Mouse (Mus musculus) mouse trophoblast stem cell (cell line): ENCODE measurements around the gene Igfn1.

Source experiments
- in situ Hi-C, 2 experiments: fragments of 300-500 bp; cut with MseI, MboI; formaldehyde crosslinking; loops; 2 replicates in 1 of 2; 3 replicates in 1 of 2; pipeline ENCODE4 v1.15.1; 2025

Igfn1 gene

DNA sequence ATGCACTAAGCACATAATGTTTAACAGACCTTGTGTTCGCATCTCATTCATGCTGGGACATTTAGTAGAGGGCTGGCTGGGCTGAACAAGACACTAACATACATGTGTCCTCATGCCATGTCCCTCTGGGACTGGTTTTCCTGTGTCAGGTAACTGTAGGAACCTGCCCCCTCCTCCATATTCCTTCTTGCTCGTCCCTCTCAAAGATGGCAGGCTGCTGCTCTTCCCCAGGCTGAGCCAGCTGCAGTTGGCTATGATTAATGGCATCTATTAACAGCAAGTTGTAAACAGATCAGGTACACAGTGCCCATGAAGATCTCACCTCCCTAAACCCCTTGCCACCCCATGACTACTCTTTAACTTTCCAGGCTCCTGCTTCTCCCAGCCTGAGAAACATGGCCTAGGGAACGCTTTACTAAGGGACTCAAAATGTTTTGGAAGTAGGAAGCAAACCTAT, at the start of gene Igfn1:
TSS of gene Igfn1 (minus strand) at position 51 of the 457 bp plus-strand sequence.
- in situ Hi-C loops: no loop called here

DNA sequence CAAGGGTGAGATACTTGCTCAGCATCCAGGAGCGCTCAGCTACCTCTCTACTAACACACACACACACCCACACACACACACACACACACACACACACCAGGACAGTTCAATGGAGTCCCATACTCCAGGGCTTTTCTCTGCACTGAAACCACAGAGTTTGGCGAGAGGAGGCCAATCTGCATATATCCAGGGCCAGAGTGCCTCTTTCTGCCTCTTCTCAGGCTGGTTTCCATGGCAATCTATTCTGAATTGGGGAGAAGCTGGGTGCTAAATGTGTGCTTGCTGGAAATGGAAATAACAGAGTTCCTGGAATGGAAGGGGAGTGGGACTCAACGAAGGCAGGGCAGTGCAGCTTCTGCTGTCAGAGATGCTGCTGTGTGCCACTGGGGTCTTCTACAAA, 49.6 kb upstream of the Igfn1 start:
- in situ Hi-C loops: no loop called here

DNA sequence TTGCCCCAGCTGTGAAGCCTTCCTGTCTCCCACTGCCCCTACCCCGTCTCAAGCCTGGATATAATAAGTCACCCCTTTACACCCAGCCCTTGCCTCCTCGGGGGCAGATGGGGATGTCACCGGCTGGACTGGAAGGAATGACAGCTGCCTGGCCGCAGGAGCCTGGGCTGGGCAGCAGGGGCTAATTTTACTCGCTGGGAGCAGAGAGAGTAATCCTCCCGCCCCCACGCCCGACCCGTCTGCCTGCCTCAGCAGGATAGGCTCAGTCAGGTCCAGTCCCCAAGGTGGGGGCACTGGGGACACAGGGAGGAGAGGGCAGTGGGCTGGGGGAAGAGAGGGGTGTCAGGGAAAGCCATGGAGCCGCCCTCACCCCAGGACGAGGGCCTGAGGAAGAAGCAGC, 46.4 kb upstream of the Igfn1 start, which contains the start of gene Cacna1s:
TSS of gene Cacna1s (plus strand) at position 204 of the 400 bp plus-strand sequence.
- in situ Hi-C loops: no loop called here

DNA sequence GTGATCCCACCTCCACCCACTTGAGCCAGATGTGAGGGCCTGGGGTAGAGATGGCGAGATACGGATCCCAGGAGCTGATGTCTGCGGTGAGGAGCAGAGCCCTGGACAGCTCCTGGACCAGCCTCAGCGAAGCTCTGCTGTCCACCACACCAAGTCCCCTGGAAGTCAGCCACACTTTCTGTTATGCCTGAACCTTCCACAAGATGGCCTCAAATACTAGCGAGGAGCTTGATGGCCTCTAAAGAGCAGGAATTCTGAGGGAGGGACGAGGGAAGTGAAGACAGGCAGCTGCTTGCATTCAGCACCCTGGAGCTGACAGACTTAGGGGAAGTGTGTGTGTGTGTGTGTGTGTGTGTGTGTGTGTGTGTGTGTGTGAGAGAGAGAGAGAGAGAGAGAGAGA, 45.3 kb upstream of the Igfn1 start:
- in situ Hi-C loops: no loop called here

DNA sequence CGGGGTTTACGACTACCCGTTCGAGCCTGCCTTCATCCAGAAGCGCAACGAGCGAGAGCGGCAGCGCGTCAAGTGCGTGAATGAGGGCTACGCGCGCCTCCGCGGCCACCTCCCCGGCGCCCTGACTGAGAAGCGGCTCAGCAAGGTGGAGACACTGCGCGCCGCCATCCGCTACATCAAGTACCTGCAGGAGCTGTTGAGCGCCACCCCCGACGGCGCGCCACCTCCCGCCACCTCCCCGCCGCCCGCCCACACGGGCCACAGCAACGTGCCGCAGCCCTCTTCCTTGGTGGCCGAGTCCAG, 44.8 kb upstream of the Igfn1 start:
- in situ Hi-C loops: no loop called here

DNA sequence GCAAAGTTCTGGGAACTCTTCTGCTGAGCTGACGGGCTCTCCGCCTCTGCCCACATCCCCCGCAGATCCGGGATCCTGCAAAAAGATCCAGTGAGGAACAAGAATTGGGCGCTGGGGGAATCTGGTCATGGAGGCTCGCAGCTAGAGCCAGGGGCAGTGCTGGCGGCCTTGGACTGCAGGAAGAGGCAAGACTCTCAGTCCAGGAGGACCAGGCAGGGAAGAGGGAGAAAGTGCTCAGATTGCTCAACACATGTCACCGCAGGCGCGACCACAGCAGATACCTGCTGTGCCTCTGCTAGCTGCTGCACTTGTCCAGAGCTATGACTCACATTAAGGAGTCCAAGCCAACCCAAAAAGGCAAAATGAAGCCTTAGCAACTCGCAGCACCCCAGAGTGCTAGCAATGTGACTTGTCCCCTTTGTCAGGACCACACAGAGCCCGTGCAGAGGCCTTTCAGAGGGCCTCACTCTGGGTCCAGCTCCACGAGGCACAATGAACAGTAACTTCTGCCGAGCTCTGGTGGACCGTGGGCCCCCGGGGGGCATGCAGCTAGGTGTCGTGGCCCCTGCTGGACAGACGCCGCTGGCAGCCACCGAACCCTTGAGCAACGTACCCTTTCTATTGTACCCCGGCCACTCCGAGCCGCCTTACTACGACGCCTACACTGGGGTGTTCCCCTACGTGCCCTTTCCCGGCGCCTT, 44.3 kb upstream of the Igfn1 start, which contains the start of gene Ascl5:
TSS of gene Ascl5 (plus strand) at position 493 of the 701 bp plus-strand sequence.
- in situ Hi-C loops: no loop called here

DNA sequence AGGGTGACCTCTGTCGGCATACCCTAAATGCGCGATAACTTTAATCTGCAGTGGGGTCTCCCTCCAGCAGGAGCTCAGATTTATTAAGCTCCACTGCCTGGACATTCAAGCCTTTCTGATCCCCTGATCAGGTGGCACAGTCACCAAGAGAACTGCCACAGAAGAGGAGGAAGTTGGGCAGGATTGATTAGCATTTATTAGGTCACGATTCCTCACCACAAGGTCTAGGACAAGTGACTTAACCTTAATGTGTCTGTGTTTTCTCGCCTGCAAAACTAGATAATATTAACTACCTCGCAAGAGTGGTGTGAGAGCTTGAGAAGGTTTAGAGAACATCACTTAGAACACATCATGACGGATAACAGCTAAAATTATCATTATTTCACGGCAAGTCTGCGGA, 41.8 kb upstream of the Igfn1 start:
- in situ Hi-C loops: no loop called here

DNA sequence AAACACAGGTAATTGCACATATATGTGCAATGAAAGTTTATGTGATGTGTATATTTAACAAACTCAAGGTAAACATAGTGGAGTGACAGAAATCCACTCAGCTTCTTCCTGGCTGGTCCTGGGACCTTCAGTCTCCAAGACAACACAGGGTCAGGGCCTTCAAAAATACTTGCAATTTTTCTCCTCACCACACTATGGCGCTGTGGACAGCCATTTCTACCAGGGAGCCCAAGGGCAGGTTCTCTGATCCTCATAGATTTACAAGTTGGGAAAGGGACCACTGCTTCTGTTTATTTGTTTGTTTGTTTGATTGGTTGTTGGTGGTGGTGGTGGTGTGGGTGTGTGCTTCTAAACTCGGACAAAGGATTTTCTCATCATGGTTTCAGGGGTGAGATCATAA, 41.3 kb upstream of the Igfn1 start:
- in situ Hi-C loops: no loop called here

DNA sequence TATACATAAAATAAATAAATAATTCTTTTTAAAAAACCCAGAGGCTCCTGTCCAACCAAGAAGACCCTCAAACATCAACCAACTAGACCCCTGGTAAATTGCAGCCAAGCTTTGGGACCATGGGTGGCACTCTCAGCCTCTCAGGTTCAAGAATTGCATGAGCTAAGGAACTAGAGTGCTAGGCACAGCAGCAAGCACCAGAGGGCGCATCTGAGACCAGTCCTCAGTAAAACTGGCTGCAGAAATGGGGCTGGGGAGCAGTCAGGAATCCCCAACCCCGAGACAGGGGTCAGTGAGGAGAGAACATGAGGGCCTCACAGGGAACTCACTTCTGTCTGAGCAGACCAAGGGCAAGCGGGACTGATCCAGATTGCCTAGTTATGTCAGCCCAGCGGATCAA, 39.6 kb upstream of the Igfn1 start:
- in situ Hi-C loops: no loop called here

DNA sequence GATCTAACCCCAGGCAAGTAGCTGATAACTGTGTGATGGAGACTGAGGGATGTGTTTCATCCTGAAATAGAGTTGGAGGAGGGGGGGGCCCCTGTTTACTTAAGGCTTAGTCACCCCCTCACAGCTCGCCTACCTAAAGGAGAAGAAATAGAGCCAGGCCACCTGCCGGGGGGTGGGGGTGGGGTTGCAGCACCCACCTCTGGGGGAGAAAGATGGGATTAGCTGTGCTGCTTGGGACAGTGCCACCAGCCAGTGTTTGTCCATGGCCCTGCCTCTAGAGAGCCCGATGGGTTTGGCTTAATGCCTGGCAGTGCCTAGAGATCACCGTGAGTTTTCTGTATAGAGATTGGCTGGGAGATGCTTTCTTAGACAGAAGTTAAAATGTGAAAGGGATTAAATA, 34.7 kb upstream of the Igfn1 start:
- in situ Hi-C loops: no loop called here

DNA sequence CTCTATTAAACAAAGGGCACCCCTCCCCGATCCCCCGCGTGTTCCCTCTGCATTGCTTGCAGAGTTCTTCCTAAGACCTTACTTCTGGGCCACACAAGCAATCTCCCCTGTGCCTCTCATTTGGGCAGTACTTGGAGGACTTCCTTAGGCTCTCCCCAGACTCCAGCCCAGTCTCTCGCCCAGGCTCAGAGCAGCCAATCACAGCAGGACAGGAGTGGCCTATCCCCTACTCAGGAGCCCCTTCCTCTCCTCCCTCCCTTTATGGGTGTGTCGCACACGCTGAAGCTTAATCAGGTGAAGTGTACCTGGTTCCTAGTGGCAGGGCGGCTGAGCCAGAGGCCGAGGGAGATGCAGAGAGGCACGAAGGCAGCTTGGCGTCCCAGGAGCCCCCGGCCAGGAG, 34.3 kb upstream of the Igfn1 start:
- in situ Hi-C loops: no loop called here

DNA sequence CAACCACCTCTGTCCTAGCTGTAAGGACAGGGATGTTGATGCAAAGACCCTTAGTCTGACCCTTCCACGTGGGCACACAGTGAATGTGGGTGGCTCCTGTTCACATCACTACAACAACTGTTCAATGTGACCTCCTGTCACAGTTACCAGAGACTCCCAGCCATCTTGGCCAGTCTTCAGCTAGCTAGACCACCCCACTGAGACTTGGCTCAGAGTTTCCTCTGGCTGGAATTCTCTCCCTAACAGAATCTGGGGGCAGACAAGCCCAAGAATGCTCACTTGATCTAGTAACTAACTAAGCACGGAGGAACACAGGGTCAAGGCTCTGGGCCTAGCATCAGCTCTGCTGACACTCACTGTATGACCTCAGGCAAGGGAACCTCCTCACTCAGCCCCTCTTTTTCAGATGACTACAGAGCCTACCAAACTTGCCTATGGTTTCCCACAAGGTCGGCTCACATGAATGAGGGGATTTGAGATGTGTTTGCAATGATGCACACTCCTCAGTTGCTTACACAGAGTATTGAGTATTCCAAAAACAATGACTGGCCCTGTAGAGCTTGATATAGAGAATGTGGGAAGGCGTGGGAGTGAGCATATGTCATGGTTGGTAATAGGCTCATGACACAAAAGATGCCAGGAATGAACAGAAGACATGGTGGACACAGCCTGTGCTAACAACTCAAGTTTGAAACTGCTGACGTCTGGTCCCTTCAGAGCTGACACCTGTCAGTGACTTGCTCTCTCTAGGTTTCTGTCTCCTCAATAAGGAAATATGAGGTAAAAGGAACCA, 32.8 kb upstream of the Igfn1 start:
- in situ Hi-C loops: no loop called here

DNA sequence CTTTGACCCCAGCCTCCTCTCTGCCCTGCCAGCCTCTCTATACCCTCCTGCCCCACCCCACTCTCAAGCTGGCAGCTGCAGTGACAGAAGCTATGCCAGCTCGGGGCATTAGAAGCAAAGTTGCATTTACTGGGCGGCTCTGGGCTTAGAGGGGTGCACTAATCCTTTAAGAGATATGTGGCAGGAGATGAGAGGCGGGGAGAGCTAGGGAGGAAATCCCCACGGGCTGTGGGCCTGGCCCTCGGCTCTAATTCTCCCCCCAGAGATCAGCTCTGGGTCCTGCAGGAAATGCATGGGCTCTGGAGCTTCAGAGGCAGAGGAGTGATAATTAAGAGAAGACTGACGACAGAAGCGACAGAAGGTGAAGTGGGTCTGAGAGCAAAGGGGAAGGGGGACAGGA, 26.8 kb upstream of the Igfn1 start:
- in situ Hi-C loops: no loop called here

DNA sequence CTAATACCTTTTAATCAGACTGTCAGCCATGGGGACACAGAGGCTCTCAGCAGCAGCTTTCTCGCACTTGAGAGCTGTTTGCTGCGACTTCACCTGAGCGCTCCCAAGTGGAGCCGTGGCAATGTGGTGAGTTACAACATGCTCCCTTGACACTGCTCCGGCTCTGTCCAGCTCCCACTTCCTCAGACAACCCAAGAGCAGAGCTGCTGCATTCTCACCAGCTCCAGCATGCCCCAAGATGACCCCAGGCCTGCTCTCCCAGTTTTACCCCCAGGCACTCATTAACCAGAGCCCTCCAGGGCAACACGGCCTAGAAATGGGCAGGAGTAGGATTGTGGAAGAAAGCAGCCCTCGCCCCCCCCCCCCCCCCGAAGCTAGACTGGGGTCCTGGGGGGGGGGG, 25.6 kb upstream of the Igfn1 start:
- in situ Hi-C loops: no loop called here

DNA sequence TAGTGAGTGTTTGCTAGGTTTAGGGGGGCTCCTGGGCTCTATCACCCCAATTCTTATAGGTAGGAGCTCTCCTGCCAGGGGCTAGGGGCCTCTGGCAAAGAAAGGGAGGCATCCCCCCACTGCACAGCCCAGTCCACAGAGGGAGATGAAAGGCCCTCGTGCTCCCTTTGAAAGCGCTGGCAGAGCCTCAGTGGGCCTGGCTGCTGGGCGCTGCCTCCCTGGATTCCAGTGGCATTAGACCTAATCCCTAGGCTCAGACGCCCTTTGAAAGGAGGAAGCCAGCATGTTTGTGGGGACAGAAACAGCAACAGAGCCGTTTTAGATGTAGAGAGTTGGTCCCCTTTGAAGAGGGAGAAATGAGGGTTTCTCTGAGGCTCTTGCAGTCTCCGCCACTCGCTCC, 24.1 kb upstream of the Igfn1 start:
- in situ Hi-C loops: no loop called here

DNA sequence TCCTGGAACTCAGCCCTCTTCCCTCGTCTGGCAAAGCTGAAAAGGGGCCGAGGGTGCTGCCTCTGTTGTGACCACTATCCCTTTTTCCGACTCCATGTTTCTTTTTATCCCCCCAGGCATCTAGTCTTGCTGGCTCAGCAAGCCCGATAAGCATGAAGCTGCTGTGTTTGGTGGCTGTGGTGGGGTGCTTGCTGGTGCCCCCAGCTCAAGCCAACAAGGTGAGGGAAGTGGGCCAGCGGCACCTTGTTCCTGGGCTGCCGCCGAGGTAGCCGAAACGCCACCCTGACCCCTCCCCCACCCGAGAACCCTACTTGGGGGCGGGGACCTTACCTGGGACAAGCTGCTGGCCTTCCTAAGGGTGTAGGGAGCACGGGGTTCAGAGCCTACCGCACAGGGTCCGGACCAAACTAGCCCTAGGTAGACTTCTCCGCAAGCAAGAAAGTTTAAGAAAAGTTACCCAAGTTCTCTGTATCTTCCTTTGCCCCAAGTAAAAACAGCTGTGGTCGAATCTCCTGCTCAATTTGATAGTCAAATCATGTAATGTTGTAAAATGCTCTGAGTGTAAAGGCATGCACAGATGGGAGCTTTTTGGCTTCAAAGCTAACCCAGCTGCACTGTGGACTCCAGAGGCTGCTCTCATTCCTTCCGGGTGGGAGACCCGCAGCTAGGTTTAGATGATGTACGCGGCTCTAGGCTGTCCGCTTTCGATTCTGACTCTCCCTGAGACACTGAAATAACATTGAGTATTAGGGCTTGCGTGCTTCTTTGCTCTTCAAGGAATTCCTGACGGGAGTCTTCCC, 12.4 kb upstream of the Igfn1 start:
- in situ Hi-C loops: no loop called here

DNA sequence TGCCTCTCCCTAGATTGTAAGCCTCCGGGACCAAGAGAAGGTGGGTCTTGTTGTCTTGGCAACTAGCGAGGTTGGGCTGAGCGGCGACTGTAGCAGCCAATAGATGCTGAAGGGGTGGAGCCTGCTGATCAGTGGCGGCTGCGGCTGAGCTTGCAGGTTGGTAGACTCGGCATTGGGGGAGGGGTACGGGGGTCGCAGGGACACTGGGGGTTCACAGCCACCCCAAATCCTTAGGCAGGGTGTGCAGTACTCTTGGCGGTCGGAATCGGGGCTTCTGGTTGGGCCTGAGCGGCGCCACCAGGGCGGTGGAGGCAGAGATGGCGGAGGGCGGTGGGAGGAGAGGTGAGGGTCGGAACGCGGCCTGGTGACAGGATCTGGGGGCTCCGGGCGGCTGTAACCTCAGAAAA, 11.8 kb upstream of the Igfn1 start:
- in situ Hi-C loops: no loop called here

DNA sequence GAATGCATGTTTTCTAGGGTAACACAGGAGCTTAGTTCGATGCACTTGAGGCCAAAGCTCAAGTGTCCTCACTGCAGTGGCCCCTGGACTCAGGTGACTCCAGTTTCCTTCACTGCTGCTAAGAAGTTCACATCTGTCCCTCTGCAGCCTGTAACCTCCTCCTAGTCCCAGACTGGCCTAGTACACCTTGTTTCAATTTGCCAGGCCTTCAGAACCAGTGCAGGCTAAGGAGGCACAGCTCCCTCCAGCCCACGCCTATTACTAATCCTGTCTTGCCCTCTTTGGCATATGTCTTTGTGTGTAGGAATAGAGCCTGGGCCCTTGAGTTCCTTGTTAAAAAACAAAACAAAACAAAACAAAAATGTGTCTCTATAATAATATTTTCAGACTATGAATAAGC, 11.2 kb upstream of the Igfn1 start:
- in situ Hi-C loops: no loop called here

DNA sequence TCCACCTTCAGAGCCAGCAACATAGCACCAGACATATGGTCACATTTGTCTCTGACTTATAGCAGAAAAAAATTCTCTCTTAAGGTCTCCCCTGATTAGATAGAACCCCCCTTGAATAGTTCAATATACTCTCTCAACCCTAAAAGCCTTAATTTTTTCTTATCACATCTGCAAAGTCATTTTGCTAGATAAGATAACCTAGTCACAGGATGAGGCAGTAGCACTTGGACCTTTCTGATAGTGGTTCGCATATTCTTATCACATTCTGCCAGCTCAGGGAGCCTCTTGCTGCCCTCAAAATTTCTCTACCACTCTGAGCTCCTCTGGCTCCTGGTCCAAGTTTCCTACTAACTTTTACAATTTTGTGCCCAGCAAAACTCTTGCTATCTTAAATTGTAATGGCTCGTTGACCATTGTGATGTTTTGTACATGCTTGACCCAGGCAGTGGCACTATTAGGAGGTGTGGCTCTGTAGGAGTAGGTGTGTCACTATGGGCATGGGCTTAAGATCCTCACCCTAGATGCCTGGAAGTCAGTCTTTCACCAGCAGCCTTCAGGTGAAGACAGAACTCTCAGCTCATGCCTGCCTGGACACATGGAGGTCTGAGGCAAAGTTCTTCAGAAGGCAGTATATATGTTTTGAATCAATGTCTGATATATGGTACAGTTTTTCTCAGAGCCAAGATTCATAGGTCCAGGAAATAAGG, 8.8 kb upstream of the Igfn1 start:
- in situ Hi-C loops: no loop called here

DNA sequence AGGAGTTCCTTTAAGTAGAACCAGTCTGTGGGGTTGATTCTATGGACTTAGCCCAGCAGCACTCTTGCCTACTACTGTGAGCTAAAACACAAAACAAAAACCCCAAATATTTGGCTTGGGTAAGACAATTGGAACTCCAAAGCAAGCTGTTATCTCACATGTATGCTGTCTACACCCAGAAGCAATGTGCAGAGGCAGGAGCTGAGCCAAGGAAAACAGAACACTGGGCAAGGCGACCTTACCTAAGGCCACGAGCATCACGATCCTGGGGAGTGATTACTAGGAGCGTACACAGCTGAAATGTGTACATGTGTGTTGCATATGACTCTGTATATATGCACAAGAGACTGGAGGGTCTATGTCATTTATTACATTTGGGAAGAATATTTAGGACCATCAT, 7.4 kb upstream of the Igfn1 start:
- in situ Hi-C loops: no loop called here

DNA sequence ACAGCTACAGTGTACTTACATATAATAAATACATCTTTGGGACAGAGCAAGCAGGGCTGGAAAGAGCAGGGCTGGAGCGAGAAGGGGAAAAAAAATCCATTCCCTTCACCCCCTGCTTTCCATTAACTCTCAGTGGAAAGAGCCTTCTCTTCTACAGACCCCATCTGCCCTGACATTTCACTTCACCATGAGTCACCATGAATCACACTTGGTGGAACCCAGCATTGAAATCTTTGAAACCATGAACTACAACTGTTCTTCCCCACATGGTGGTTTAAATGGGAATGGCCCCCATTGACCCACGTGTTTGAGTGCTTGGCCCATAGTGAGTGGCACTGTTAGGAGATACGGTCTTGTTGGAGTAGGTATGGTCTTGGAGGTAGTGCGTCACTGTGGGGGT, 4.1 kb upstream of the Igfn1 start:
- in situ Hi-C loops: no loop called here

DNA sequence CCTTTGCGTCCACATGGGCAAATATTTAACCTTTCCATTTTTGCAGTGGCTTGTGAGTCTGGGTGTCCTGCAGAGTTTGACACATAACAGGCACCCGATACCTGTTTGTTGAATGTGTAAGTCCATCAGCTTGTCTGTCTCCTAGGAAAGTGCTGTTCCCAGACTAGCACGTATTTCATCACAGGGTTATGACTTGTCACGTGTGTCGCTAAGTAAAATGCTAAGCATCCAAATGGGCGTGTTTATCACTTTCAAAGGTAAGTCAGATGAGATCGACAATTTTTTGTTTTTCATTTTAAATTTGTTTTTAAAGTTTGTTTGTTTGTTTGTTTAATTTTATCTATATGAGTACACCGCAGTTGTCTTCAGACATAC, 2.0 kb upstream of the Igfn1 start:
- in situ Hi-C loops: no loop called here
